Mouse (Mus musculus) adipocyte (in vitro differentiated cells): ENCODE data around the gene Tff2.

Experiments
- DNase-seq: peaks from one replicate; pipeline ENCODE4 v3.0.0-alpha.2; 2016; ENCODE audit warnings: low spot score

The Tff2 gene

DNA sequence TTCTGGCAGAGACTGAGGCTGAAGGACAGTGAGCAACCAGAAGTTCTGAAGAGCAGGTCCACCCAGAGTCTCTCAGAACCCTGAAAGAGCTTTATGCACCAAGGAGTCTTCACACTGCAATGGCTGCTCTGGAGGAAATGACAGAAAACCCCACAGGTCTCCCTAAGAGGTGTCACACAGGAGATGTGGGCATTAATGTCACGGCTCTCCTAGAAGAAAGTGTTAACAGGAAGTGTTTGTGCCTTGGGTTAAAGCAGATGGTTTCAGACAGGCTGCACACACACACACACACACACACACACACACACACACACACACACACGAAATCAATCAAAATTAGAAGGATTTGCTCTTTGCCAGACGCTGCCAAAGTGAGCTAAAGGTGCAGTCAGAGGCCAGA, 7.8 kb downstream of the Tff2 start:
- no peak for DNase-seq

DNA sequence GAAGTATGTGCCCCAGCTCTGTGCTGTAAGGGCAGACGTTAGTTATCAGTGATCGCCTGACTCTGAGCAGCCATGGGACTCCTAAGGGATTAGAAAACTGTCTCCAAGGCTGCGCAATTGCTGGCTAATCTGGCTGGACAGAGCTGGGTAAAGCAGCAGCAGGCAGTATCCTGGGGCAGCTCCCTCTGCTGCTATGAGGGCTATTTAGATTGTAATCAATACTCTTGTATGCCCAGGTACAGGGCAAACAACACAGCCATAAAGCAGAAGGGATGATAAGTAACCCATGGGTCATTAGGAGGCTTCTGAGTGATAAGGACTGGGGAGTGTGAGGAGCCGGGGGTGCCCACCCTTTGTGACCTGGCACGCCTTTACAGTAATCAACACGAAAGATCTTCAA, 9.2 kb downstream of the Tff2 start:
- no peak for DNase-seq

DNA sequence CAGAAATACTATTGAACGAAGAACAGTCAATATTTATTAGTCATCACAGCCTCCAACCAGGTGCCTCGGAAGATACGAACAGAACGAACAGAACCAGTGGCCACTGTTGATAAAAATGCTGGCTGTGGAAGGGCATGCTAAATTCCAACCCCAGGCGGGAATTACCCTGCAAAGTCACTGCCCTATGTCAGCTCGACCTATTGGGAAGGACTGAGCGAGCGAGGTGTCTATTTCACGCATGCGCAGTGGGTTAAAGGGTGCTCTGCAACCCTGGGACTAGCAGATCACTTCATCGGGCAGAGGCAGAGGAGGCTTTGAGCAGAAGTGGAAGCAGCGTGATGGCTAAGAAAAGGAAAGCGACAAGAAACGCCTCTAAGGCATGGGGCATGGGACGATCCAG, 10.3 kb downstream of the Tff2 start:
- DNase-seq, result no peak

DNA sequence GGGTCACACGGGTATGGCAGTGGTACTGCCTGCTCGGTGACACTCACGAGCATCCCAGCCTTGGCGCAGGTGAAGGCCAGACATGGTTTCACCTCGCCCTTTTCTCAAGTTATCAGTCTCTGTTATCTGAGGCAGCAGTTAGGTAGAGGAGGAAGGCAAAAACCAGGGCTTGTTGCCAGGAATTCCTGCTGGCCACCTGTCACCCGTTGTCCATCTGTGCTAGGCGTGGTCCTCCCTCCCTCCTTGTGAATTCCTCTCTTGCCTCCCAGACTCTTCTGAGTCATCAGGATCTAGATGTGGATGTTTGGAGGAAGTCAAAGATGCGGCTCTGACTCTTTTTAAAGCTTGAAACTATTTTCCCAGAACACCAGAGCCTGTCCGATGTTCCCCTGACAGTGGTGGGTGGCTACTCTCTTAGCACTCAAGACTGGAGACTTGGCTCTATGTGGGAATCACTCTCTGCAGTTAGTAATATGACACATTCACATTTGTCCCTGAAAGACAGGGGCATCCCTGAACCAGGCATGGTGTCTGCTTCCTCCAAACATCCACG, 12.7 kb downstream of the Tff2 start:
- no peak for DNase-seq

DNA sequence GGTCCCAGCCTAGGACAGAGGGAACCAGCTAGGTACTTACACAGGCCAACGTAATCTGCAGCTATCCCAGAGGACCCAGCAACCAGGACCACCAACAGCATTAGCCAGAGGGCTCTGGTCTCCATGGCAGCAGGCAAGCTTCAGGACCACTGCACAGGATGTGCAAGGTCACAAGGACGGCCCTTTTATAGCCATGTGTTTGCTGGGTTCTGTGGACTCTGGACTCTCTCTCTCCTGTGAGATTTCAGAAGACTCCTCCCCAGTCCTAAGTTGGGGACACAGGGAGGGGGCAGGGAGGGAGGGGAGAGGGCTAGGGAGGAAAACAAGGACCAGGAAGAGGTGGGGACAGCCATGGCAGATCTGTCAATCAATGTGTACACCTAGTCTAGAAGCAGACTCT, 14.6 kb downstream of the Tff2 start, which contains the start of gene Tff3:
TSS of gene Tff3 (minus strand) at position 195 of the 400 bp plus-strand sequence.
- DNase-seq, result no peak

DNA sequence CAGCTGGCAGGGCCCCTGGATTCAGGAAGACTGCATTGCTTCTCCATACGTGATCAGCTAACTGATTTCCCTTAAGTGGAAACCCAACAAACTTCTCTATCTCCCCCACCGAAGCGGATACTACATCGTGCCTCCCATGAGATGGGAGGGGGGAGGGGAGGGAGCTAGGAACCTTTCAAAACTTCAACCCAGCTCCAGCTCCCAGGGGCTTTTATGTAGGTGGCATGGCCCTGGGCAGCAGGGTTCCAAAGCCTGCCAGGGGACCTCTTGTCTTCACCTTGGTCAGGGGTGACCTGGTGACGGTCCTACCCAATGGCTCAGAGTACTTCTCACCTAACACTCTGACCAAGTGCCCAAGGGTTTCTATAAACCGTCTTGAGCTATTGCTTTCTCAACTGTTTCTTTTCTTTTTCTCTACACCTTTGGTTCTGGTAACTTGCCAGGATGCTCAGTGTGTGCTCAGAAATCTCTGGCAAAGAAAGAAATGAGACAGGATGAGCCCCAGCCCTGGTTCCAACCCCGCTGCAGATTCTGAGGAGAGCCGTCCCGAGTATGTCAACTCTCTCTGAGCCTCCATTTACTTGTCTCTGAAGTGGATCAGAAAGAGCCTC, 15.3 kb downstream of the Tff2 start:
- no peak for DNase-seq

DNA sequence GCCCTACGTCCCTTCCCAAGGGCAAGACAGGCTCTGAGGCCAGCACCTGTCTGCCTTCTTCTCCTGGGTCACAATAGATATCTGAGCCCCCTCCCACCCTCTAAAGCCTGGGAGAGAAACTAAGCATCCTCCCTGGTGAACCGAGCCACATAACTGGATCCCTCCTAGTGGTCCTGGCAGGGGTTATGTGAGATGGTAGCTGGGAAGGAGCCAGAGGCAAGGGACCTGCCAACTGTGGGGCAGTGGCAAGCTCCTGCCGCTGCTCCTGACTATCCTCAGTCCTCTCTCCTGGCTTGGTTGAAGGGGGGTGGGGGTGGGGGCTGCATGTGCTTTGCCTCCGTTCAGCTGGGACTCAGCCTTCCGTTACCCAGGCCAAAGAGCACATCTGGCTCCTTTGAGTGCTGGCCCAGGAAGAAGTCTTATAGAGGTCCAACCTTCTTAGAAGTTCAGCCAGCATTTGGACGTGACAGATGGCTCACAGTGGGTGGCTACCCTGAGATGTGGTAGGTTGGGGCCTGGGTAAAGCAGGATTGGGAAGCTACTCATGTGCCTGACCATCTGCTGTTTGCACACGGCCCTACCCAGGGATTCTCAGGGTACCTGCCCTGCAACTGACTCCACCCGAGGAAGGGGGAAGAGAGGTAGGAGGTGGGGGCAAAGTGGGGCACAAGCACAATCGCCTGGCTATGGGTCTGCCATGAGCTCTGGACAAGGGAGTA, 18.4 kb downstream of the Tff2 start:
- DNase-seq, result no peak

DNA sequence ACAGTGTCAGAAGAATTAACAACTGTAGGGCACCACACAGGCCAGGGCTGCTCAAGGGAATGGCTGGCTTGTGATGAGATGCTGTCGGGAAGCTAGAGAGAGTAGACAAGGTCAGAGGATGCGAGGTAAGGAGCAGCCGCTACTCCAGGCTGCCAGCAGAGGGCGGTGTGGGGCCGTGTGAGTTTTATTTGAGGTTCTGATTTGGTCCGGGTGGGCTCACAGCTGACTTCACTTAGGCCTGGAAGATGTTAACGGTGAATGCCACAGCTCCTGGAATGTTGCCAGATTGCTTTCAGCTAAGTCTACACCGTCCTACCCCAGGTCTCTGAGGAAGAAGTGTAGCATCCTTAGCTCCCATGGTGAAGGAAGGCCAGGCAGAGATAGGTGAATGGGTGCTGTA, 22.1 kb downstream of the Tff2 start:
- no peak for DNase-seq

DNA sequence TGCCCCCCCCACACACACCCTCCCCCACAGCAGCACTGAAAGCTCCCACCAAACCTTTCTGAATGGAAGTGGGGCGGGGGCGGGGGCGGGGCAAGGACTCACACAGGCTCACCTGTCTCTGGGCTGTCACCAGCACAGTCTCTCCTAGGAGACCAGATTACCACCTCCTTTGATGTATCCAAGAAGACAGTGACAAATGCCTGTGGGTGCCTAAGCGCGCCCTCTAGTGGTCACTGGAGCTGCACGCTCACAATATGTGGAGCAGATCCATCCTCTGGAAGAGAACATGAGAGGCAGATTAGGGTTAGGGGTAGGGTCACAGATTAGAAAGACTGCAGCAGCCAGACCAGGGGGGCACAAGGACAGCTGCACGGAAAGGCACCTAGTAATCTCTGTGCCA, 24.7 kb downstream of the Tff2 start:
- peak; percentile 63 for DNase-seq

DNA sequence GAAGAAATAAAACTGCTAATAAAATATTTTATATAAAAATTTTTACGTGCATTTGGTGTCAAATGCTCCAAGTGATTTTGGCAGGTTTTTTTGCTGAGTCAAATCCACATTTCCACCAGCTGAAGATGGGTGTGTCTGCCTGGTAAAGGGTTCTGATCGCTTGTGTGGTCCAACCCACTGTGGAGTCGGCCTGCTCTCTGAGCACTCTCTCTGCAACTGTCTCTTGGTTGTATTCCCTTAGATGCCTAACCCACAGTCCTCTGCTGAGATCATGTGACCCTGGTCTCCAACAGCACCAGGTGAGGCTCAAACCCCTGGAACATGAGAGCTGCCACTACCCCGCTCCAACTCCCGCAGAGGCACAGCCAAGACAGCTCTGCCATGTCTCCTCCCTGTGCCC, 26.1 kb downstream of the Tff2 start:
- DNase-seq, result no peak

DNA sequence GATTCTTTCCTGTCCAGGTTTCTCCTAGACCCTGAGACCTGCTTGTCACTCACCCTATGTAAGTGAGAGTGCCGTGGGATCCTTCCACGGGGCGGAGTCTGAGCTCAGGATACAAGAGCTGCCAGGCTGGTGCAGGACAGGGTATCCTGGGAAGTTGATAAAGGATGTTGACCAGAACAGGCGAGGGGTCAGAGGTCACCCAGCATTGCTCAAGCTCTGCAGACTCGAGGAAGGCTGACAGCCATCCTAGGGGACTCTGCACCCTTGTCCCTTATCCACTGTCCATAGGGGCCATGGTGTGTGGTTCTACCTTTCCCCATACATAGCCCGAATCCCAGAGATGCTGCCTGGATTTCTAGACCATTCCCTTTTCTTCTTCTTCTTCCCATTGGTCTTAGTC, 28.0 kb downstream of the Tff2 start:
- no peak for DNase-seq

DNA sequence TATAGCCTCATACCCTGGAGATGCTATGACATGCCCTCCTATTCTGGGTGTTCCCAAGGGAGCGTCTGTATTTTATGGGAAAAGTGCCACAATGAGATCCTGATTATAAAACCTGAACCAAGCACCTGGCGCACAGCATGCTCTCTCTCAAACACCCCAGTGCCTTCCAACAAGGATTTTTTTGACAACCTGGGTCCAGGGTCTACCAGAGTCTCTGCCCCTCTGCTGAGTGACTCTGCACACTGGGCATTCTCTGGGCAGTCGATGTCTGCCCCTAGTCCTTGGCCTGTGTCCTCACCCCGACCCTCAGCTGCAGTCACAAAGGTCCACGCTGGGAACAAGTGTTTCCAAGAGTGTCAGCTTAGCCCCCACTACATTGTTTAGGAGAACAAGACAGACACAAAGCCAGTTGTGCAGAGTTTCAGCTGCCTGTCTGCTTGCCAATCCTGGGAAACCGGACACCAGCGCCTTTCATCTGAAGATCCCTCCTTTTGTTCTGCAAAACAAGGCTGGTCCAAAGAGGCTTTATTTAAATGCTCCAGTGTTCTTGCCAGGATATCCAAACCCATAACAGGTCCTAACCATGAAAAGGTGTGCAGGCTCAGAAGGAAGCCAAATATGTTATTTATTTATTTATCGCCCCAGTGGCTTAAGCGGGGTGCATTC, 30.8 kb downstream of the Tff2 start:
- no peak for DNase-seq

DNA sequence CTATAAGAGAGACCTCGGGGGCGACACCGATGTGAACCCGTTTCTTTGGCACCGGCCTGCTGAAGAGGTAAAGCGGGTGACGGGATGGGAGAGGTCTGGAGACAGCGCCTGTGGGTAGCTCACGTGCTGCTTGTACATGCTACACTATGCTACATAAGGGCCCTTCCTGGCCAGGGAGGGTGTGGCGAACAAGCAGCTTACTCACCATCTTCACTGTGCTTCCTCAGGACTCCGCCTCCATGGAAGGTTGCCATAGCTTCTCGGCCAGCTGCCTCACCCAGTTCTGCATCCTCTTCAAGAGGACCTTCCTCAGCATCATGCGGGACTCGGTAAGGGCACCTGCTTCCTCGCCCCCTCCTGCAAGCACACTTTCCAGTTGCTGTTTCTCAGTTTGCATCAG, 35.7 kb downstream of the Tff2 start:
- DNase-seq, result no peak

DNA sequence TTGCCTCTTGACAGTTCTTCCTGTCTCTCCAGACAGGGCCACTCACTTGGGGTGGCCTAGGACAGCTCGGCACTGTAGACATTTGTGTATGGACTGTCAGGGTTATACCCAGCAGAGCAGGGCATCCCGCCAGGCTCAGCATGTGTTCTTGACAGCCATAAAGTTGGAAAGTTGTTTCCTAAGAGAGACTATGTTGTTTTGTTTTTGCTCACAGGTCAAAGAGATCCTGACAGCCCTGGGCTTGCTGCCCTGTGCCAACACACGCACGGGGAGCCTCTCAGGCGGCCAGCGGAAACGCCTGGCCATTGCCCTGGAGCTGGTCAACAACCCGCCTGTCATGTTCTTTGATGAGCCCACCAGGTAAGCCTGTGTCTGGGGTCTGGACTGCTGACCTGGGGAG, 40.3 kb downstream of the Tff2 start:
- DNase-seq, result peak; percentile 66

DNA sequence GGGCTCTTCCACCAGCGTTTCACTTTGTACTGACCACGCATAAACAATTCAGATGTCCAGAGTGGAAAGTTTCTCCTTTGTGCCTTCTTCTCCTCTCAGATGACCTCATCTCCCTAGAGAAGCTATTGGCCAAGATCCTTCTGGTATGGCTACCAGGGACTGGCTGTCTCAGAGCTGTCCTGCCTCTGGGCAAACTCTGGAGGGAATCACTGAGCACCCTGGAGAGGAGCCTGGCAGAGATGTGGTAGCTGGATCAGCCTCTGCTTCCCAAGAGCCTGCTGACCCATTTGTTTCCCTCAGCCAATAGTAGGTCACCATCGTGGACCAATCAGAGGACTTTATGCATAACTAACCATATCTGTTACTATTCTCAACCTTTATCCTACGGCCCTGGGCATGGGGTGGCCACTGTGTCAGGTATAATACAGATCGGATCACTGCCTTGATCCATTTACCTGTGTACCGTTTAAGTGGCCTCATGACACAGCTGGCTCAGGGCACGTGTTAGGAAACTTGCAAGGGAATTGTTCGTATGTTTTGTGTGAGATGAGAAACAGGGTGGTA, 41.0 kb downstream of the Tff2 start:
- DNase-seq, result peak; percentile 80

DNA sequence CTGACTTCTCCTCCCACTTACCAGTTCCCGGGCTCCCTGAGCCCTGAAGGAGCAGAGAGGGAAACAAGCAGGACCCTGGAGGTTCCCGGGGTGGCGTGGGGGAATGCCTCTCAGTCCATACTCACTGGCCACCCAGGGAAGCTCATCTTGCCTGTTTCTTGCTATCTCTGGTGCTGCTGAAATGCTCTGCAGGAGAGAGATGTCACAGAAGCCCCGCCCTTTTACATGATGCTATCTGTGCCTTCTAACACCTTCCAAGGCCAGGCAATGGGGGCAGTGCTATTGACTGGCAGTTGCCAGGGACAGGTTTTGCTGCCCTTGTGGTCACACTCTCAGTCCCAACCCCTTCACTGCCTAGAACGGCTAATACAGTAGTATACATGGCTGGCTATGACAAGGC, 45.3 kb downstream of the Tff2 start:
- no peak for DNase-seq

DNA sequence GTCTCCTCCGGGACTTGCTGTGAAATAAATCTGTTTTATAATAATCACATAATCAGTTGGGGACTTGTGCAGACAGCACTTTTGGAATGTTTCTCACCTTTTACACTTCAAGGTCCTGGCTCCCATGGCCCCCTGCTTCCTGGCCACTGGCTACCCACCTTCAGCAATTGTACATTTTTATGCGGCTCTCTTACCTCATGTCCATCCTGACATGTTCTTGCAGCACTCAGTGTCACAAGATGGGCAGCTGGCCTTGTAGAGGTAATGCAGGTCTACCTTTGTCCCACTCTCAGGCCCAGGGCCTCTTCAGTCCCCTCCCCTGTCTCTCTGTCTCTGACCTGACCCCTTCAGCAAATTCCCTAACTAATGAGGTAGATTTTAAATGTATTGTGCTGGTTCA, 47.2 kb downstream of the Tff2 start:
- DNase-seq, result no peak

DNA sequence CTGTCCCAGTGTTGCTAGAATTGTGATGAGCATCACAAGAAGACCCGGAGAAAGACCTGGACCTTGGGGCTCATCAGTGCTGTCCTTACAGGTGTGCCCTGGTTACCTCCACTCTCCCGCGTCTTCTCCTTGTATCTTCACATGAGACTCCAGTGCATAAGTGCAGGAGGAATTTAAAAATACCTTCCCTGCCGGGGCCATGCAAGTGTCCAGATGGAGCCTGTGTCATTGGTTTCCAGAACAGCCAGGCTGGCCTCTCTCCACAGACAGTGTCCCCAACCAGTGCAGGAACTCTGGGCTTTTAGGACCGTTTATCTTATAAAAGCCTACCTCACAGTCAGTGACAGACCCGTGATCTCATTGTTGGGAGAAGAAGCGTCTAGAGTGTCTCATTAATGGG, 48.5 kb downstream of the Tff2 start:
- DNase-seq, result no peak

DNA sequence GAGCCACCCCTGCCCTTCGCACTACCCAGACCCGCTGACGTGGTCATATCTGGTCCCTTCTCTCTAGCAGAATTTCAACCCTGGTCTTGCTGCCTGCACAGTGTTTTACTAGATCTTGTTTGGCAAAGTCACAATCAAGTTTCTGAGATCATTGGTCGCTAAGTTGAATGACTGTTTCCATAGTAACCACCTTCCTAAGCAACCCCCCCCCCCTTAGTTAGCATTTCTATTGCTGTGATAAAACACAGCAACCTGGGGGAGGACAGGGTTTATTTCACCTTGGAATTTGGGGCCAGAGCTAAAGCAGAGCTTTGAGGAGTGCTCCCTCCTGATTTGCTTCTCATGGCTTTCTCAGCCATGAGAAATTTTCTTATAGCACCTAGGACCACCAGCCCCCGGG, 49.3 kb downstream of the Tff2 start:
- no peak for DNase-seq
